Mouse (Mus musculus): ENCODE data around the gene Rptor. TPM values are rescaled to one million over a fixed set of nuclear protein-coding genes. Genes with fewer than 3 reads are reported as not detected.

The Rptor gene
- polyA plus RNA-seq, 1 experiment from 2014 or later, result 9.1 TPM

DNA sequence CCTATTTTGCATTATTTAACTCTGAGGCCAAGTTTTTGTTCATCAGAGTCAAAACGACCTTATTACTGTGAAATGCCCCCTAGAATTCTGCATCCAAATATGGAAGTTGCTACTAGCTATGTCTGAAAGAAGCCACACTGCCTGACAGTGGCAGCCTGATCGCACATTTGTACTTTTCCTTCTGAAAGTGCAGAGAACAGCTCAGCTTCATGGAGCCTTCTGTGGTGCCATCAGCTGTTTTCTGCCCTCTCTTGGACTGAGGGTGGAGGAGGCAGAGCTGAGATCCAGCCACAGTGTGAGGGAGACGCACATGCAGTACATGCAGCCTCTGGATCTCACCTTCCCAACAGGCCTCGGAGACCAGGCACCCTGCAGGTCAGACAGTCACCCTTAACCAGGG lies 265.9 kb downstream of the Rptor start:
- H3K36me3 ChIP-seq (ENCODE audit: insufficient read depth, low read length), result peaks cover 27% of the 10 kb centered on the region
- H3K4me1 ChIP-seq (ENCODE audit: insufficient read depth, low read length), result no peaks in the 10 kb centered on the region
- H3K9me3 ChIP-seq (ENCODE audit: low read length), result no peaks in the 10 kb centered on the region
- no peak overlapping the region for H3K4me3 ChIP-seq (ENCODE audit: low read length)
- H3K27ac ChIP-seq (ENCODE audit: low read length), result 0 out of 2 replicates have a peak overlapping the region, but pooled peaks have one; percentile 8
- no peak overlapping the region; the same call in 1 of the 2 replicates for H3K9ac ChIP-seq (replicated peaks; ENCODE audit: low read length)
- H3K4me2 ChIP-seq (replicated peaks; ENCODE audit: low read depth, low read length), result no peak overlapping the region
- ATAC-seq (ENCODE audit: low FRiP score, low TSS enrichment), result no peak
- 81% methylated on average over 4 of the region's 4 CpGs for WGBS
- H3K27me3 ChIP-seq (ENCODE audit: insufficient read depth, low read length), result no peaks in the 10 kb centered on the region

DNA sequence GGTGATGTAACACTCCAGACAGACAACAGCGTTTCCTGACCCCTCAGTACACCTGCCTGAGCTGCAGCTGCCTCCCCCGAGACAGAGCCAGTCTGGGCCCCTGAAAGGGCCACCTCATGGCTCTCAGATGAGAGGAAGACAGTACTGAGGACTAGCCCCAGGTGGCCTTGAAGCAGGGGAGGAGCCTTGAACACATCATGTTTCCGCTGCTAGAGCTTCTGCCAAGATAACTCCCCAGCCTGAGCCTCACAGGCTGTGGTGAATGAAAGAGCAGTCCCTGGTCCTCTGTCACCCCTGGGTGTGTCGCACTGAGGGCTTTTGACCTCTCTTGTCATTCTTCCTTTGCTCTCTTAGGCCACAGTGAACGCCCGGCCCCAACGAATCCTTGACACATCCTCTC lies 268.4 kb downstream of the Rptor start:
- Histone ChIP-seq H3K4me1 (ENCODE audit: insufficient read depth, low read length) (no peaks in the 10 kb centered on the region), H3K4me3 (ENCODE audit: low read length) (no peak overlapping the region), H3K9me3 (ENCODE audit: low read length) (no peaks in the 10 kb centered on the region), H3K27me3 (ENCODE audit: insufficient read depth, low read length) (no peaks in the 10 kb centered on the region), H3K36me3 (ENCODE audit: insufficient read depth, low read length) (peaks cover 35% of the 10 kb centered on the region), H3K9ac (replicated peaks; ENCODE audit: low read length) (no peak overlapping the region), H3K27ac (ENCODE audit: low read length) (no peak overlapping the region), H3K4me2 (replicated peaks; ENCODE audit: low read depth, low read length) (no peak overlapping the region)
- no peak for ATAC-seq (ENCODE audit: low FRiP score, low TSS enrichment)
- 81% methylated on average over 7 of the region's 7 CpGs for WGBS

DNA sequence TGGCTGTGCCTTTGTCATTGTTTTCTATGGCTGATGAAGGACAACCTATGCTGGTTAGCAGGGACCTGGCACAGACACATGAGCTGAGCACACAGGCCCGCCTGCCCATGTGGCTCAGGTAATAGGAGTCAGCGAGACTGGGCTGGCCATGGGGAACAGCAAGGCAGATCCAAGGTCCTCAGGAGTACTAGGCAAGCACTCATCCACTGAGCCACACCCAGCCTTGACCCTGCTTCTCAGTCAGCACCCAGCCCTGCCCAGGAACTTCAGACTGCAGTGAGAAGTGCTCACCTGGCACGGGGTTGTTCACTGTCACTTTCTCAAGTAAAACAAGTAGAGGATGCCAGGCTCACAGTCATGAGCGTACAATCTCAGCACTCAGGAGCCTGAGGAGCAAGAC lies 270.9 kb downstream of the Rptor start:
- no peaks in the 10 kb centered on the region for H3K9me3 ChIP-seq (ENCODE audit: low read length)
- H3K4me3 ChIP-seq (ENCODE audit: low read length), result no peak overlapping the region
- peaks cover 47% of the 10 kb centered on the region for H3K36me3 ChIP-seq (ENCODE audit: insufficient read depth, low read length)
- ATAC-seq (ENCODE audit: low FRiP score, low TSS enrichment), result no peak
- no peak overlapping the region for H3K27ac ChIP-seq (ENCODE audit: low read length)
- H3K4me1 ChIP-seq (ENCODE audit: insufficient read depth, low read length), result no peaks in the 10 kb centered on the region
- H3K27me3 ChIP-seq (ENCODE audit: insufficient read depth, low read length), result no peaks in the 10 kb centered on the region
- H3K9ac ChIP-seq (replicated peaks; ENCODE audit: low read length), result no peak overlapping the region
- 89% methylated on average over 4 of the region's 4 CpGs for WGBS
- H3K4me2 ChIP-seq (replicated peaks; ENCODE audit: low read depth, low read length), result no peak overlapping the region

DNA sequence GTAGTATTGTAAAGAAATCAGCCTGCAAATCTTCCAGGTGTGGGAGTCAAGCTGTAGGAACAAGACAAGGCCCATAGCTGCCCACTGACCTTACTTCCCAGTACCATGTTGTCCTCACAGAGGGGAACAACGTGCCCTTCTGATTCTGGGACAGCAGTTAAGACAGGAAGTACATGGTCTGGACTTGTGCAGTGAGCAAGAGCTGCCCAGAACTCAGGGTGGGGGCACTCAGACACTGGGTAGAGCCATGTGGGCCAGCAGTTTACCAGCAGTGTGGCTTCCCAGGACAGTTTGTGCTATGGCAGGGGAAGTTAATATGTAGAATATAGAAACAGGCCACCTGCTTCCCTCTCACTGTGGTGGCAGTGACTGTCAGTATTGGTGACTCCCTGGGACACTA lies 272.1 kb downstream of the Rptor start:
- no peaks in the 10 kb centered on the region for H3K9me3 ChIP-seq (ENCODE audit: low read length)
- H3K4me3 ChIP-seq (ENCODE audit: low read length), result no peak overlapping the region
- no peaks in the 10 kb centered on the region for H3K4me1 ChIP-seq (ENCODE audit: insufficient read depth, low read length)
- ATAC-seq (ENCODE audit: low FRiP score, low TSS enrichment), result no peak
- 83% methylated on average over 1 of the region's 1 CpGs for WGBS
- peaks cover 52% of the 10 kb centered on the region for H3K36me3 ChIP-seq (ENCODE audit: insufficient read depth, low read length)
- no peaks in the 10 kb centered on the region for H3K27me3 ChIP-seq (ENCODE audit: insufficient read depth, low read length)
- no peak overlapping the region for H3K27ac ChIP-seq (ENCODE audit: low read length)
- H3K4me2 ChIP-seq (replicated peaks; ENCODE audit: low read depth, low read length), result no peak overlapping the region
- H3K9ac ChIP-seq (replicated peaks; ENCODE audit: low read length), result no peak overlapping the region

DNA sequence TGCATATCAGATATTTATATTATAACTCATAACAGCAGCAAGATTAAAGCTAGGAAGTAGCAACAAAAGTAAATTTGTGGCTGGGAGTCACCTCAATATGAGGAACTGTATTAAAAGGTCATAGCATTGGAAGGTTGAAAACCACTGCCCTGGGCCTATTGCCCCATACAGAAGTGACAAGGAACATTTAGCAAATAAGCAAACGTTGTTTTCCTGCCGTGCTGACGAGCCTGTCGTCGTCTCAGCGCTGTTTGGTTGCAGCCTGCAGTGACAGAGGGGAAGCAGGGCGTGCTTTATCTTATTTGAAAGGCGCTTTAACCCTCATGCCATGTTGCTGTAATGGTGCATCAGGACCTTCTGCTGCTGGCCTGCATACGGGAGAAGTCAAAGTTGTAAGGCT lies 273.0 kb downstream of the Rptor start:
- Histone ChIP-seq H3K9me3 (ENCODE audit: low read length) (no peaks in the 10 kb centered on the region), H3K4me1 (ENCODE audit: insufficient read depth, low read length) (no peaks in the 10 kb centered on the region), H3K27ac (ENCODE audit: low read length) (no peak overlapping the region), H3K9ac (replicated peaks; ENCODE audit: low read length) (no peak overlapping the region), H3K36me3 (ENCODE audit: insufficient read depth, low read length) (peaks cover 52% of the 10 kb centered on the region), H3K4me2 (replicated peaks; ENCODE audit: low read depth, low read length) (no peak overlapping the region), H3K27me3 (ENCODE audit: insufficient read depth, low read length) (no peaks in the 10 kb centered on the region), H3K4me3 (ENCODE audit: low read length) (no peak overlapping the region)
- 80% methylated on average over 9 of the region's 9 CpGs for WGBS
- no peak for ATAC-seq (ENCODE audit: low FRiP score, low TSS enrichment)

DNA sequence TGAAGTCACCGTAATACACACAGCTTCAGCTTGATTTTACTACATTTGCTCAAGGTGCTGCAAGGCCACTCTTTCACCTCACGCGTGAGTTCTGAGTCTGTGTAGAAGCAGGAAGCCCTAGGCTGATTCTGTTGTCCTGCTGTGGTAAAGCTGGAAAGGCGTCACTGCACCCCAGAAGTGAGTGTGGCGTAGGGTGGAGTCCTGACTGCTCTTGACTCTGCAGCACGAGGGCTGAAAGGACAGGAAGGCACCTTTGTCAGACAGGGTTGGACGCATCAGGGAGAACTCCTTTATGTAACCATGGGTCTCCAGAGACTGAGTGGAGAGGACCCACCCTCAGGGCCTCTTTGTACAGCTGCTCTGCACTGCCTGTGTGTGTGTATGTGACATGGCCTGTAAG lies 274.4 kb downstream of the Rptor start:
- H3K27ac ChIP-seq (ENCODE audit: low read length), result no peak overlapping the region
- H3K27me3 ChIP-seq (ENCODE audit: insufficient read depth, low read length), result no peaks in the 10 kb centered on the region
- peaks cover 42% of the 10 kb centered on the region for H3K36me3 ChIP-seq (ENCODE audit: insufficient read depth, low read length)
- ATAC-seq (ENCODE audit: low FRiP score, low TSS enrichment), result no peak
- no peak overlapping the region for H3K4me2 ChIP-seq (replicated peaks; ENCODE audit: low read depth, low read length)
- 94% methylated on average over 7 of the region's 7 CpGs for WGBS
- no peak overlapping the region for H3K9ac ChIP-seq (replicated peaks; ENCODE audit: low read length)
- no peaks in the 10 kb centered on the region for H3K4me1 ChIP-seq (ENCODE audit: insufficient read depth, low read length)
- no peak overlapping the region for H3K4me3 ChIP-seq (ENCODE audit: low read length)
- no peaks in the 10 kb centered on the region for H3K9me3 ChIP-seq (ENCODE audit: low read length)

DNA sequence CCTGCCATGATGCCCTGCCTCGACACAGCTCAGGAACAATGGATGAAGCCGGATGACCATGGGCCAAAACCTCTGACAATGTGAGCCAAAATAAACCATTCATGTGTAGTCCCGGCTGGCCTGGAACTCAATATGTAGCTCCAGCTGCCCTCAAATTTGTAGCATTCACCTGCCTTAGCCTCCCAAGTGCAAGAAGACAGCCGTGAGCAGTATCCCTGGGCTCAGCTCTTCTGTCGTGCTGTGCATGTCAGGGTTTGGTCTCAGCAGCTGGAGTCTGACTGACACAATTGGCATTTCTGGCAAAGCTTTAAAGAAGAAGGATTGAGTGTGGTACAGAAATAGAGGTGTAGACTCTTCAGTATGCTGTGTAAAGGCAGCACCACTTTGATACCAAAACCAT lies 276.9 kb downstream of the Rptor start:
- 86% methylated on average over 5 of the region's 5 CpGs for WGBS
- no peak for ATAC-seq (ENCODE audit: low FRiP score, low TSS enrichment)
- H3K36me3 ChIP-seq (ENCODE audit: insufficient read depth, low read length), result peaks cover 27% of the 10 kb centered on the region

DNA sequence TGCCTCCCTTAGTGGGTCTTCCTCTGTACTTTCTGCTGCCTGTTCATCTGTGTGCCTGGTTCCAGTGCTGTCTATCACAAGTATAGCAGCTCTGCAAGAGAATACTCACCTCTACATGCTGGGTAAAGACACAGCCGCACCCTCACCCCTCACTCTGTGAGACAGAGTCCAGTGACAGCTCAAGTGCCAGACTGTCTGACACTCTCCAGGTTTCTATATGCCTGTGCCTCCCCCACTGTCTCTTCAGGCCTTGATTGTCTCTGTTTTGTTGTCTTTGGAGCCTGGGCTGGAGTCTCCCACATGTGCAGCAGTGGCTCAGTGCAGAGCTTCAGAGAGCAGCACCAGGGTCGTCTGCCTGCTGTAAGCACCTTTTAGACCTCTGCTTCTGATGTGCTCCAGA lies 280.9 kb downstream of the Rptor start:
- H3K4me2 ChIP-seq (replicated peaks; ENCODE audit: low read depth, low read length), result no peak overlapping the region
- no peaks in the 10 kb centered on the region for H3K4me1 ChIP-seq (ENCODE audit: insufficient read depth, low read length)
- H3K36me3 ChIP-seq (ENCODE audit: insufficient read depth, low read length), result peaks cover 26% of the 10 kb centered on the region
- H3K27me3 ChIP-seq (ENCODE audit: insufficient read depth, low read length), result no peaks in the 10 kb centered on the region
- H3K9me3 ChIP-seq (ENCODE audit: low read length), result no peaks in the 10 kb centered on the region
- no peak overlapping the region for H3K9ac ChIP-seq (replicated peaks; ENCODE audit: low read length)
- 58% methylated on average over 2 of the region's 2 CpGs for WGBS
- peak; percentile 51; the same call in 1 of the 2 replicates for ATAC-seq (ENCODE audit: low FRiP score, low TSS enrichment)
- H3K27ac ChIP-seq (ENCODE audit: low read length), result no peak overlapping the region
- H3K4me3 ChIP-seq (ENCODE audit: low read length), result no peak overlapping the region

More for the DNA sequence above, 276.9 kb downstream of the Rptor start:
- Histone ChIP-seq H3K9ac (replicated peaks; ENCODE audit: low read length) (no peak overlapping the region), H3K4me2 (replicated peaks; ENCODE audit: low read depth, low read length) (no peak overlapping the region), H3K4me1 (ENCODE audit: insufficient read depth, low read length) (no peaks in the 10 kb centered on the region), H3K9me3 (ENCODE audit: low read length) (no peaks in the 10 kb centered on the region), H3K27me3 (ENCODE audit: insufficient read depth, low read length) (no peaks in the 10 kb centered on the region), H3K4me3 (ENCODE audit: low read length) (no peak overlapping the region), H3K27ac (ENCODE audit: low read length) (no peak overlapping the region)

DNA sequence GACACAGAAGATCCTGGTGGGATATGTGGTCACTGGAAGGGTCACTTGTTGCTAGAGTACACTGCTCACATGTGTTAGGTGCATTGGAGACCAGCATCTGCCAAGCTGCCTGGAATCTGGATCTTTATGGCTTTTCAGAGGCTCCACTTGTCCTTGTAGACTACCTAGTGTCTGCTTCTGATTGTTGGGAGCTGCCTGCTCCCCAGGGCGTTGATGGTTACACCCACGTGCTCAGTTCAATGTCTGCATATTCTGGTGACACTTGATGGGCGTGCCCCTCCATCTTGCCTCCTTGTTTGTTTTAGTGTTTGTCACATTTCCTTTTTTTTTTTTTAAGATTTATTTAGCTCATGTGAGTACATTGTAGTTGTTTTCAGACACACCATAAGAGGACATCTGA lies 287.3 kb downstream of the Rptor start:
- H3K9me3 ChIP-seq (ENCODE audit: low read length), result no peaks in the 10 kb centered on the region
- peaks cover 55% of the 10 kb centered on the region for H3K36me3 ChIP-seq (ENCODE audit: insufficient read depth, low read length)
- H3K4me3 ChIP-seq (ENCODE audit: low read length), result no peak overlapping the region
- H3K4me2 ChIP-seq (replicated peaks; ENCODE audit: low read depth, low read length), result no peak overlapping the region
- no peak for ATAC-seq (ENCODE audit: low FRiP score, low TSS enrichment)
- no peaks in the 10 kb centered on the region for H3K4me1 ChIP-seq (ENCODE audit: insufficient read depth, low read length)
- H3K9ac ChIP-seq (replicated peaks; ENCODE audit: low read length), result no peak overlapping the region
- no peaks in the 10 kb centered on the region for H3K27me3 ChIP-seq (ENCODE audit: insufficient read depth, low read length)
- no peak overlapping the region for H3K27ac ChIP-seq (ENCODE audit: low read length)
- 89% methylated on average over 3 of the region's 3 CpGs for WGBS

DNA sequence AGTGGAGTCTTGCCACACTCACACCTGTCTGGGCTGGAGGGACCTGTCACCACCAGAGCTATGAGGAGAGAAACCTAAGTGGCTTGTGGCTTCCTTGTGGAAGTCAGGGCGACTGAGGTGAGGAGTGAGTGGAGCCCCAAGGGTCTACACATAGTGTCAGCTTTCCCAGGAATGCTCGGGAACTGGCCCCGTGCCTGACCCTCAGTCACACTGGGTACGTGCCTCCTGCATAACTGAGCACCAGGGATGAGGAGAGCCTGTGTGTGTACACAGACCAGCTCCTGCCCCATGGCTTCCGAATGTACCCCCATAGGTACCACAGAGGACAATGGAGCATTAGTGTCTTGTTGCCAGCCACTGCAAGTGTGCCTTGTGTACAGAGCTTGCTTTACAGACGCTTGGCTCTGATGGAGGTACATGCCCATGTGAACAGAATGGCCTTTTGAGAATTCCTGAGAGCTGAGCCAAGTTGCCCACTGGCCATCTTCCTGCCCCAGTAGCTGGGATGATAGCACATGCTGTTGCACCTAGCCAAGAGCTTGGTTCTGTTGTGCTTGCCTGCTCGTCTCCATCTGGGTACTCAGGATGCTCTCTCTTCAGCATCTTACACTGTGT lies 289.0 kb downstream of the Rptor start:
- 89% methylated on average over 7 of the region's 7 CpGs for WGBS
- no peak overlapping the region for H3K4me2 ChIP-seq (replicated peaks; ENCODE audit: low read depth, low read length)
- no peak for ATAC-seq (ENCODE audit: low FRiP score, low TSS enrichment)

More for the DNA sequence above, 289.0 kb downstream of the Rptor start:
- no peak overlapping the region for H3K27ac ChIP-seq (ENCODE audit: low read length)
- no peak overlapping the region for H3K9ac ChIP-seq (replicated peaks; ENCODE audit: low read length)
- H3K36me3 ChIP-seq (ENCODE audit: insufficient read depth, low read length), result peaks cover 50% of the 10 kb centered on the region
- H3K4me1 ChIP-seq (ENCODE audit: insufficient read depth, low read length), result no peaks in the 10 kb centered on the region
- no peak overlapping the region for H3K4me3 ChIP-seq (ENCODE audit: low read length)
- no peaks in the 10 kb centered on the region for H3K9me3 ChIP-seq (ENCODE audit: low read length)
- H3K27me3 ChIP-seq (ENCODE audit: insufficient read depth, low read length), result no peaks in the 10 kb centered on the region
